Mouse (Mus musculus) small intestine, adult 2 months (tissue): ENCODE data around the gene Ufc1.

Experiments used
- CTCF ChIP-seq: fragments of 200-500 bp; IDR thresholded peaks from 2 replicates; pipeline ENCODE4 v1.5.1; 2012; ENCODE audit warnings: low read depth, mild to moderate bottlenecking, control low read depth, inconsistent platforms, low read length, moderate library complexity, mixed read lengths; ENCODE audit not compliant: insufficient replicate concordance, insufficient read length; ENCODE audit errors: extremely low read depth
- POLR2A ChIP-seq: fragments of 200-500 bp; IDR thresholded peaks from 2 replicates; pipeline ENCODE4 v1.6.1; 2012; ENCODE audit warnings: low read depth, mild to moderate bottlenecking, control low read depth, inconsistent platforms, low read length, moderate library complexity

DNA sequence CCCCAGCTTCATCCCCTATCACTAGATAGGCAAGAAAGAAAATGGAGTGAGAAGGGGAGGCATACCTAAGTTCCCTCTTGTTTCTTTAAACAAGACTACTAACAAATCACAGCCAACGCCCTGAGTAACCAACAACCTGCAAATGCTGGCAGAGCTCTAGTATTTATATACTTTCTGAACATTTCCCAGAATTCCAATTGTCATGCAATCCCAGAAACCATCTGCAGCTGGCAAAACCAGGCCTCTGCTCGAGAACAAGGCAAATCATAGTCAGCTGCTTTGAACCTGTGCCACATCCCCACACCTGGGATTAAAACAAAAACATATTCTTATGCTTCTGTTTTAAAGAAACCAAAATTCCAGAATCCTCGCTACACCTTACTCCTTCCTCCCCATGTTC is 1.5 kb downstream of the Ufc1 start:
- no peak for TF ChIP-seq CTCF
- no peak for TF ChIP-seq POLR2A
